Mouse (Mus musculus): ENCODE results near the gene Rpl10a. TPM values are rescaled to one million over a fixed set of nuclear protein-coding genes. Genes with fewer than 3 reads are reported as not detected.

The Rpl10a gene
- polyA plus RNA-seq, 1 experiment, result 3,187 TPM

- no peak for DNase-seq
- Histone ChIP-seq H3K4me1 (replicated peaks; ENCODE audit: control insufficient read depth, insufficient read depth, low read length) (peaks cover 37% of the 10 kb centered on the region), H3K27ac (ENCODE audit: control insufficient read depth, insufficient read depth, low read length) (no peak overlapping the region), H3K4me3 (ENCODE audit: control insufficient read depth, insufficient read depth, low read length) (no peak overlapping the region), H3K36me3 (ENCODE audit: control insufficient read depth, insufficient read depth, low read length) (no peaks in the 10 kb centered on the region), H3K27me3 (ENCODE audit: control insufficient read depth, insufficient read depth, low read length) (no peaks in the 10 kb centered on the region)
- TF ChIP-seq POLR2A (IDR thresholded peaks at IDR 0.05; ENCODE audit: control insufficient read depth, extremely low read depth, insufficient read depth, low read length, poor library complexity), result no peak
- no peak for TF ChIP-seq CTCF (IDR thresholded peaks at IDR 0.05; ENCODE audit: borderline replicate concordance, control insufficient read depth, extremely low read depth, insufficient read depth, low read length, poor library complexity)
- WGBS, result 5% methylated on average over 7 of the region's 7 CpGs
Measured at GRCm38 (mm10) chr17:28291346-28291745, 36.9 kb upstream of the Rpl10a start.

GRCm38 (mm10) chr17:28293716-28294115 lies 34.6 kb upstream of the Rpl10a start:
- Histone ChIP-seq H3K4me1 (replicated peaks; ENCODE audit: control insufficient read depth, insufficient read depth, low read length) (peaks cover 36% of the 10 kb centered on the region), H3K27ac (ENCODE audit: control insufficient read depth, insufficient read depth, low read length) (no peak overlapping the region), H3K27me3 (ENCODE audit: control insufficient read depth, insufficient read depth, low read length) (no peaks in the 10 kb centered on the region), H3K36me3 (ENCODE audit: control insufficient read depth, insufficient read depth, low read length) (no peaks in the 10 kb centered on the region), H3K4me3 (ENCODE audit: control insufficient read depth, insufficient read depth, low read length) (no peak overlapping the region)
- TF ChIP-seq POLR2A (IDR thresholded peaks at IDR 0.05; ENCODE audit: control insufficient read depth, extremely low read depth, insufficient read depth, low read length, poor library complexity) (no peak), CTCF (IDR thresholded peaks at IDR 0.05; ENCODE audit: borderline replicate concordance, control insufficient read depth, extremely low read depth, insufficient read depth, low read length, poor library complexity) (no peak)
- no peak for DNase-seq
- WGBS, result 84% methylated on average over 4 of the region's 4 CpGs

- TF ChIP-seq CTCF (IDR thresholded peaks at IDR 0.05; ENCODE audit: borderline replicate concordance, control insufficient read depth, extremely low read depth, insufficient read depth, low read length, poor library complexity) (no peak), POLR2A (IDR thresholded peaks at IDR 0.05; ENCODE audit: control insufficient read depth, extremely low read depth, insufficient read depth, low read length, poor library complexity) (no peak)
- WGBS, result 43% methylated on average over 17 of the region's 17 CpGs
- peaks cover 45% of the 10 kb centered on the region for H3K4me1 ChIP-seq (replicated peaks; ENCODE audit: control insufficient read depth, insufficient read depth, low read length)
- H3K36me3 ChIP-seq (ENCODE audit: control insufficient read depth, insufficient read depth, low read length), result no peaks in the 10 kb centered on the region
- no peaks in the 10 kb centered on the region for H3K27me3 ChIP-seq (ENCODE audit: control insufficient read depth, insufficient read depth, low read length)
- no peak for DNase-seq
- no peak overlapping the region for H3K27ac ChIP-seq (ENCODE audit: control insufficient read depth, insufficient read depth, low read length)
- H3K4me3 ChIP-seq (ENCODE audit: control insufficient read depth, insufficient read depth, low read length), result no peak overlapping the region
Measured at GRCm38 (mm10) chr17:28294449-28295333, 33.6 kb upstream of the Rpl10a start.

GRCm38 (mm10) chr17:28298888-28299287 lies 29.4 kb upstream of the Rpl10a start:
- no peak overlapping the region for H3K27ac ChIP-seq (ENCODE audit: control insufficient read depth, insufficient read depth, low read length)
- 87% methylated on average over 17 of the region's 17 CpGs for WGBS
- peaks cover 42% of the 10 kb centered on the region for H3K4me1 ChIP-seq (replicated peaks; ENCODE audit: control insufficient read depth, insufficient read depth, low read length)
- no peak for DNase-seq
- no peak overlapping the region for H3K4me3 ChIP-seq (ENCODE audit: control insufficient read depth, insufficient read depth, low read length)
- H3K36me3 ChIP-seq (ENCODE audit: control insufficient read depth, insufficient read depth, low read length), result no peaks in the 10 kb centered on the region
- TF ChIP-seq POLR2A (IDR thresholded peaks at IDR 0.05; ENCODE audit: control insufficient read depth, extremely low read depth, insufficient read depth, low read length, poor library complexity) (no peak), CTCF (IDR thresholded peaks at IDR 0.05; ENCODE audit: borderline replicate concordance, control insufficient read depth, extremely low read depth, insufficient read depth, low read length, poor library complexity) (no peak)
- H3K27me3 ChIP-seq (ENCODE audit: control insufficient read depth, insufficient read depth, low read length), result no peaks in the 10 kb centered on the region

- DNase-seq, result no peak
- TF ChIP-seq CTCF (IDR thresholded peaks at IDR 0.05; ENCODE audit: borderline replicate concordance, control insufficient read depth, extremely low read depth, insufficient read depth, low read length, poor library complexity) (no peak), POLR2A (IDR thresholded peaks at IDR 0.05; ENCODE audit: control insufficient read depth, extremely low read depth, insufficient read depth, low read length, poor library complexity) (no peak)
- no peaks in the 10 kb centered on the region for H3K36me3 ChIP-seq (ENCODE audit: control insufficient read depth, insufficient read depth, low read length)
- H3K4me1 ChIP-seq (replicated peaks; ENCODE audit: control insufficient read depth, insufficient read depth, low read length), result peaks cover 33% of the 10 kb centered on the region
- H3K4me3 ChIP-seq (ENCODE audit: control insufficient read depth, insufficient read depth, low read length), result no peak overlapping the region
- 0 out of 2 replicates have a peak overlapping the region, but pooled peaks have one; percentile 12 for H3K27ac ChIP-seq (ENCODE audit: control insufficient read depth, insufficient read depth, low read length)
- 37% methylated on average over 11 of the region's 11 CpGs for WGBS
- H3K27me3 ChIP-seq (ENCODE audit: control insufficient read depth, insufficient read depth, low read length), result no peaks in the 10 kb centered on the region
Measured at GRCm38 (mm10) chr17:28299669-28300320, 28.5 kb upstream of the Rpl10a start.

- Histone ChIP-seq H3K4me3 (ENCODE audit: control insufficient read depth, insufficient read depth, low read length) (no peak overlapping the region), H3K36me3 (ENCODE audit: control insufficient read depth, insufficient read depth, low read length) (no peaks in the 10 kb centered on the region), H3K27ac (ENCODE audit: control insufficient read depth, insufficient read depth, low read length) (0 out of 2 replicates have a peak overlapping the region, but pooled peaks have one; percentile 12), H3K27me3 (ENCODE audit: control insufficient read depth, insufficient read depth, low read length) (no peaks in the 10 kb centered on the region), H3K4me1 (replicated peaks; ENCODE audit: control insufficient read depth, insufficient read depth, low read length) (peaks cover 28% of the 10 kb centered on the region)
- 0 out of 2 replicates have a peak, but pooled peaks have one; percentile 4 for TF ChIP-seq CTCF (IDR thresholded peaks at IDR 0.05; ENCODE audit: borderline replicate concordance, control insufficient read depth, extremely low read depth, insufficient read depth, low read length, poor library complexity)
- no peak for TF ChIP-seq POLR2A (IDR thresholded peaks at IDR 0.05; ENCODE audit: control insufficient read depth, extremely low read depth, insufficient read depth, low read length, poor library complexity)
- no peak for DNase-seq
- WGBS, result 88% methylated on average over 9 of the region's 9 CpGs
Measured at GRCm38 (mm10) chr17:28300323-28300722, 27.9 kb upstream of the Rpl10a start.
